Mouse (Mus musculus) MEL (cell line): ENCODE measurements around the gene Mylk.

ENCODE experiments used
- CTCF ChIP-seq, 3 experiments: IDR thresholded peaks in 2 of 3; conservative IDR thresholded peaks in 1 of 3; 2 replicates each; pipeline ENCODE4 v1.5.1; 2011 to 2012; ENCODE audit warnings: low read length in 3 of 3, low read depth in 2 of 3, mild to moderate bottlenecking in 2 of 3, improper control_type of control experiment in 1 of 3, inconsistent platforms in 1 of 3, mixed read lengths in 1 of 3, moderate library complexity in 1 of 3; ENCODE audit not compliant: control insufficient read depth in 1 of 3, insufficient read depth in 1 of 3, poor library complexity in 1 of 3, severe bottlenecking in 1 of 3
- POLR2A ChIP-seq, 2 experiments: IDR thresholded peaks; 2 replicates each; pipeline ENCODE4 v1.6.1; 2011 to 2012; ENCODE audit warnings: low read length in 2 of 2, mild to moderate bottlenecking in 2 of 2, control low read depth in 1 of 2, improper control_type of control experiment in 1 of 2, low read depth in 1 of 2, moderate library complexity in 1 of 2; ENCODE audit not compliant: control insufficient read depth in 1 of 2, insufficient read depth in 1 of 2, poor library complexity in 1 of 2

- TF ChIP-seq CTCF (IDR thresholded peaks at IDR 0.05 in 2 of 3, conservative IDR thresholded peaks at IDR 0.05 in 1 of 3; ENCODE audit: control insufficient read depth in 1 of 3, insufficient read depth in 1 of 3, low read depth in 2 of 3, low read length in 3 of 3, poor library complexity in 1 of 3, severe bottlenecking in 1 of 3) (peak; percentile 24 to 56 (median 52); a peak in 4 of 6 replicates), POLR2A (IDR thresholded peaks at IDR 0.05; ENCODE audit: control insufficient read depth in 1 of 2, insufficient read depth in 1 of 2, low read depth in 1 of 2, low read length in 2 of 2, poor library complexity in 1 of 2) (no peak)
Observed at GRCm38 (mm10) chr16:34711481-34711880, 33.5 kb upstream of the Mylk start.
